Mouse (Mus musculus): ENCODE data around the gene Foxn3.

DNA sequence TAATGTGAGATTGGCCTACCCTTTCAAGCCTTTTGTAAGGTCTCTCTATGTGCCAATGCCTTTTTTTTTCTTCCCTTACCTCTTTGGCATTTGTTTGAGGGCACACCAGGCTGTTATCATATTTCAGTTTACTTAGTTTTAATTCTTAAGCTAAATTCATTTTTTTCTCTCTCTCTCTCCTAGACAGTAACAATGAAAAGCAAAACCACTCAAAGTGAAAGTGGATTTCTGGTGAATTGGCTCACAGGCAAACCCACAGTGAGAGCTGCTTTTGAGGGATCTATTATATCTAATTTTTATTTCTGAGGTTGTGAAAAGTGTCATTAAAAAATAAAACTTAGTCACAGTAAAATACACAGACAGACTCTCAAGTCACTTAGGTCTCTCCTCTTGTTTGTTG, 101.1 kb downstream of the Foxn3 start:
- TF ChIP-seq EP300 (IDR thresholded peaks at IDR 0.05; ENCODE audit: insufficient read depth, low read depth, low read length) (no peak), CTCF (IDR thresholded peaks at IDR 0.05; ENCODE audit: low read depth, low read length) (no peak)

All from ES-Bruce4 (cell line).